Mouse (Mus musculus) erythroblast, adult 5-6 weeks (primary cell): ENCODE measurements around the gene Cradd. TPM values are rescaled to one million over a fixed set of nuclear protein-coding genes. Genes with fewer than 3 reads are reported as not detected.

ENCODE experiments used
- ATAC-seq: replicated peaks from 2 replicates; pipeline ENCODE4 v1.8.0; 2016; ENCODE audit warnings: moderate number of reproducible peaks, mild to moderate bottlenecking, moderate TSS enrichment, inconsistent platforms; ENCODE audit not compliant: poor library complexity, low FRiP score, severe bottlenecking
- total RNA-seq, 2 experiments: library from RNA; stranded (forward) in 1 of 2; stranded (reverse) in 1 of 2; fragments of 150-400 nt in 1 of 2; fragments of 200-764, 138-1000 nt in 1 of 2; gene quantifications; 2 replicates each; pipeline versions ENCODE4 v1.2.3 to v1.2.4; 2015 to 2017; ENCODE audit warnings: low replicate concordance in 2 of 2

Cradd gene
- total RNA-seq, 2 experiments from 2014 or later, result 0.09 to 7.1 TPM

DNA sequence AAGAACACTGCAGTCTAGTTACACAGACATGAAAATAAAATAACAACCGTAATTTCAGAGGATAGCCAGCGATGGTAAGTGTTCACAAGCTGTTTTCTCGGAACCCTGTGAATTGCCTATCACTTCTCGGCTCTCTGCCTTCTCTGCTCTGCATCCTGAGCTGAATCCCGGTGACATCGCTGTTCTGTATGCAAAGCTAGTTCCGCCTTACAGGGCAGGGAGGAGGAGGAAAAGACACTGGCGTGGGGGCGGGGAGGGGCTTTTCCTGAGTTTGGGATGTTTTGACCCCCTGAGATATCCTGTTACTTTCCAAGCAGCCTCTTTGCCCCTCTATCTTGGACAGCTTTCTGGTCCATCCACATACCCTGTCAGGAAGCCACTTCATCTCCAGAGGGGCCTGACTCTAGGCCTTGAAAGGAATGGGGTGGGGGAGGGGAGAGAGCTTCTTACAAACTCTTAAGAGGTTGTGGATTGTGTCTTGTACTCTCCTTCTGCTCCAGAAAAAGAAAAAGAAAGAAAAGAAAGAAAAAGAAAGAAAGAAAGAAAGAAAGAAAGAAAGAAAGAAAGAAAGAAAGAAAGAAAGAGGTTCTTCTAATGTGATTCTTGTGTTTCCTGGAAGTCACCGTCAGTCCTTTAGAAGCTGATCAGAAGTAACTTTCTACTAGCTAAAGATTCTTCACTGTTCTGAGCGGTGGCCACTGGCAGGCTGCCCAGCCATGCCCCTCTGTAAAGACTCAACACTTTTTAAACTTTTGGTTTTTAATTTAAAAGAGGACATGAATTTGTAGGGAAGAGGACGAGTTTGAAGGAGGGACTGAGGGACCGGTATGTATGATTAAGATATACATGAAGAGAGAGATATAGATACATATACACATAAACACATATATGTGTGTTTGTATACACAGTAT lies 14.3 kb downstream of the Cradd start:
- ATAC-seq, result no peak

DNA sequence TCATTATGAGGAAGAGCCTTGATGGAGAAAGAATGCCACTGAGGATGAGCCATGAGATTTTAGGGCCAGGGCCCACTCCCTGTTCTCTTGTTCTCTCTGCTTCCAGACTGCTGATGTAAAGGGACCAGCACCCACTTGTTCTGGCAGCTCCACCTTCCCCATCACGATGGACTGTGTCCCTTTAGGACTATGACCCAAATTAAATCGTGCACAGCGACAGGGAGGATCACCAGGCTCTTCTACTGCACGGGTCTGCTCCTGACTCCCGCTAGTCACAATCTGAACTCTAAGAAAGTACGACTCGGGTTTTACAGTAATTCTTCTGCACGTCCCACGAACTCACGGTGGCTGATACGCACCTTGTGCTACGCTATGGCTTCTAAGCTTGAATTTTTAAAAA lies 14.9 kb downstream of the Cradd start:
- ATAC-seq, result no peak

DNA sequence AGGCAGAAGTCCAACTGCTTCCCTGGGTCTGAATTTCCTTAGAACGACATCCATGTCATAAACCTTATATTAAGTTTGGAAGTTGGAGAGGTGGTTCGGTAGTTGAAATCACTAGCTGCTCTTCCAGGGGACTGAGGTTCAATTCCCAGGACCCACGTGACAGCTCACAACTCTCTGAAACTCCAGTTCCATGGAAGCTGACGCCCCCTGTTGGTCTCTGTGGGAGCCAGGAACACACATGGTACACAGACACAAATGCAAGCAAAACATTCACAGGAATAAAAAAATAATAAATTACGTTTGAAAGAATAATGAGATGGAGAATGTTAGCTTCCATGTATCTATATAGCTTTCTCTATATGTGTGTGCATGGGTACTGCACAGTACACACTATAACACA lies 16.0 kb downstream of the Cradd start:
- ATAC-seq, result no peak

DNA sequence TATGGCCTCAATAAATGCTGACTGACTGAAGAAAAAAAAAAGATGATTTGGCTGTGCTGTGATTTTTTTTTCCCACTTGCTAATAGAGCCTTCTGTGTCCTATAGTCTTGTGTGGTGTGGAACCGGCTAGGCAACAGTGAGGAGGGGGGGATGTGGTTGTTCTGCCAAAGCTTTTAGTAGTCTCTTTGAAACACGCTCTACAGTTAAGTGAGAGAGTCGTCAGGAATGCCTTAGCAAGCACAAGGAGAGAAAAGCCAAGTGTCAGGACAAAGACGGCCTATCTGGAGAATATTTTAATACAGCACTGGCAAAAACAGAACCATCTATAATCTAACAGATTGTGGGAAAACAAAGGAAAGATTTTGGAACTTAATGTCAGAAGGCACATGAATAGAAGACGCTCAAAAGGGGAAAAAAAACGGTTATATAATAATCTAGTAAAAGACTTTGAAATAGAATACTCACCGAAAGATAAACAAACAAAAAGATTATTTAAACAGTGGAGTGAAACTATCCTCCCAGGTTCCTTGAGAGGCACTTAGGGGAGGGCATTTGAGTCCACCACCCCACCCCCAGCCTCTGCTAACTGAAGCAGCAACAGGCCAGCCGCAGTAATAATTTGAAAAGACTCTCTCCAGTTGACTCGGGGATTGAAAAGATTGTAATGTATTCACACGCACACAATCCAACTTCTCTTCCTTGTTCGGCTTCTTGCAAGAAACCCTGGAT lies 16.9 kb downstream of the Cradd start:
- ATAC-seq, result no peak

DNA sequence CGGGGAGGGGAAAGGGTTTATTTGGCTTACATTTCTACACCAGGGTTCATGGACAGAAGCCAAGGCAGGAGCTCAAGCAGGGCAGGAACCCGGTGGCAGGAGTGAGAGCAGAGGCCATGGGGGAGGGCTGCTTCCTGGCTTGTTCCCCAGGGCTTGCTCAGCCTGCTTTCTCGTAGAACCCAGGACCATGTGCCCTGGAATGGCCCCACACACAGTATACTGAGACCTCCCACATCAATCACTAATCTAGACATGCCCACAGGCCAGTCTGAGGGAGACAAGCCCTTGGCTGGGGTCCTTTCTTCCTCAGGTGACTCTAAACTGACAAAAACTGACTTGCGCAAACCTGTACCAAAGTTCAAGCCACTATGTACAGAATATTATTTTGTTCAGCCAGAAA lies 19.7 kb downstream of the Cradd start:
- no peak for ATAC-seq

DNA sequence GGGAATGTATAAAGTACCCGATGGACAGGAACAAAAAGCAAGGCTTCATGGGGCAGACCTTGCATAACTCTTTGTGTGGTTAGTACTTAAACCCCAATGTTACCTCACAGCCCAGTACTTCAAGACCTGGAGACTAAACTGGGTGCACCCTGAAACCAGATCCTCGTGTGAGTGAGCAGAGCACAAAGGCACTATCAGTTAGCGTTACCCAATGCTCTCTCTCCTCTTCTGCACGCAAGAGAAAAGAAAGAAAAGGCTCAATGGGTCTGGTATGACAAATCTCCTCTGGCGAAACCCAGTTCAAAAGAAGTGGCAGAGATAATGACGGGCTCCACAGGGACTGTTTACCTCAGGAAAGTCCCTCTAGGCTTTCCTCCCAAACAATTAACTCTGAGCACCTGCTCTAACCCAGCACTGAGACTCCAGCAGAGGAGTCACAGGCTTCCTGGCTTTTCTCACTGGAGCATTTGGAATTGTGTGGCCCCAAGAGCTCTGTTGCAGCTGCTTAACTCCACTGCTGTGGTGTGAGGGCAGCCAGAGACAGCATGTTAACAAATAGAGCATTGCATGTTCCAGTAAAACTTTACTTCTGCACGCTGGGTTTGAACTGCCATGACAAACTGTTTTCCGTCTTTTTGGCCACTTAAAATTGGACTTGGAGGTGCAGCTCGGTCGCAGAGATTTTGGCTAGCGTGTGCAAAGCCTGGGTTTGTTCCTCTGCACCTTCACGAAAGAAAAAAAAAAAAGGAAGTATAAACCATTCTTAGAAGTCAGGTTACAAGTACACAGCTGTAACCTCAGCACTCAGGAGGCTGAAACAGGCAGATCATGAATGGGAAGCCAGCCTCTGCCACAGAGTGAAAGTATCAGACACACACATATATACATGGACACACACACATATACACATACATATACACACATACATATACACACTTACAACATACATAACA lies 21.4 kb downstream of the Cradd start:
- no peak for ATAC-seq

DNA sequence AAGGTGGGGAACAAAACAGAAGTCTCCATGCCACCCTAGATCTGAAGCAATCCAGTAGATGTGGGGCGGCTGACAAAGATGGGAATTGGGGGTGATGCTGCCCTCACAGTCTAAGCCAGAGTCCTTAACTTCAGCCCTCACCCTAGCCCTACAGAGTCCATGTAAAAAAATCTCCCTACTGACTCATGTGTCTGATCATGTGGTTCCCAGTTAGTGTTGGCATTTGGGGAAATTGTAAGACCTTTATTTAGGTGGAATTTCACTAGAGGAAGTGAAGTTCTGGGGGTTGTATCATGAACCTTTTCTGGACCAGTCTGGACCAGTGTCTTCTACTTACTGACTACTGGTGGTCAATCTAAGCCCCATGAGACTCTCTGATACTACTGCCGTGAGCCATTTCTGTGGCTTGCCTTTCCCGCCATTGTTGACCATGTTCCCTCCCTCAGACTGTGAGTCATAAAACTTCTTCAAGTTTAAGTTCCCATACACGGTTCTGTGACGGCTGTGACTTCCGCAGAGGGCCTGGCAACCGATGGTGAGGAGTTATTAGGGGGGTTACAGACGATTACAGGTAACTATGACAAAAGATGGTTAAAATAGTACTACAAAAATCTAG lies 23.6 kb downstream of the Cradd start:
- no peak for ATAC-seq

DNA sequence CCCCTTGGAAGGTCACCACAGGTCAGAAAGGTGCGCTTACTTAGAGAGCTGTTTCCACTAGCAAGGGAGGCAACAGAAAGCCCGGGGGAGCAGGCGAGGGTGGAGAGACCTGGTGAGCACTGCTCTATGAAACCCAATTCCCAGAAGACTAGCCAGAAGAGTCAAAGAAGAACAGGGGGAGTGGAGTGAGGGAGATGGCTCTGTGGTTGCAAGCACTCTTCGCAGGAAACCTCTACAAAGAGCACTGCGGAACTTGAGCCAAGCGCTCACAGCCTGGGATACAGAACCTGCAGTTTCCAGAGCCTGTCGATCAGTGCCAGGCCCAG lies 24.2 kb downstream of the Cradd start:
- ATAC-seq, result no peak

DNA sequence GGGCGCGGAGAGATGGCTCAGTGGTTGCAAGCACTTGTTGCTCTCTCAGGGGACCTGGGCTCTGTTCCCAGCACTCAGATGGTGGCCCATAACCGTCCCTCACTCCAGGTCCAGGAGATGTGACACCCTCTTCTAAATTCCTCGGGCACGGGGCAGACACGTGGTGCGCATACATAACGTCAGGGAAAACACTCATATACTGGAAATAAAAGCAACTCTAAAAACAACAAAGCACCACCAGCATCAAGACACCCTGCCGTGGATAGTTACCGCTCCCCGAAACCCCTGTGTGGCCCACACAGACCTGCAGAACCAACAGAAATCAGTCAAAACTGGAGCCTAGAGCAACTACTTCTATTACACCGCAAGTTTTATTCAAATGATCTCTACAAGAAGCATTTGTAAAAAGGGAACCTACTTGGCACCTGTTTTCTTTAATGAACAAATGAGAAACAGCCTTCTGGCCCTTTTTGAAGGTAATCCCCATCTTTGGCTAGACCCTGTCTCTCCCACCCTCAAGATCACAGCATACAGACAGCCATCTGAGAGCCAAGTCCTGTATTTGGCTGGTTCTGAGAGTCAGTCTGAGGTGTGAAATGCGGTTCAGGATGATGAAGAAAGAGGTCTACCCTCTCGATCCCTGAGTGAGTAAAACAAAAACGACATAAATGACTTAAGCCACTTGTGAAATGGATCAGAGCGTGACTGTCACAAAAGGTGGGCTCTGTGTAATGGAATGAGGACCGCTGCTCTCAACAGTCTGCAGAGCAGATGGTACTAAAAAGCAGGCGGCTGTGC lies 24.7 kb downstream of the Cradd start:
- no peak for ATAC-seq

DNA sequence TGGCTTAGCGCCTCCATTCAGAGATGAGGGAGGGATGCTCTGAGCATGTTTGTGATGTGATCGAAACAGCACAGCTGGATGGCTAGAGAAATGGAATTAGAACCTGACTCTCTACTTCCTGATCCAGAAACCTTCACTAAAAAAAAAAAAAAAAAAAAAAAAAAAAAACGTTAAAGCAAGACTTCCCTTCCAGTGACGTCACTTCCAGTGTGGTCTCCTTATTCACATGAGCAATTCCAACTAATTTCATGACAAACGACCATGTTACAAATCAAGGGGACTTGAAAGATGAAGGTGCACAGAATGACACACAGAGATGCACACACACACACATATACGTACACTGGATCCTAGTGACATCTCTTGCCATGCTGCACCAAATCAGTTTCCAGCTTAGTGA lies 25.4 kb downstream of the Cradd start:
- no peak for ATAC-seq

DNA sequence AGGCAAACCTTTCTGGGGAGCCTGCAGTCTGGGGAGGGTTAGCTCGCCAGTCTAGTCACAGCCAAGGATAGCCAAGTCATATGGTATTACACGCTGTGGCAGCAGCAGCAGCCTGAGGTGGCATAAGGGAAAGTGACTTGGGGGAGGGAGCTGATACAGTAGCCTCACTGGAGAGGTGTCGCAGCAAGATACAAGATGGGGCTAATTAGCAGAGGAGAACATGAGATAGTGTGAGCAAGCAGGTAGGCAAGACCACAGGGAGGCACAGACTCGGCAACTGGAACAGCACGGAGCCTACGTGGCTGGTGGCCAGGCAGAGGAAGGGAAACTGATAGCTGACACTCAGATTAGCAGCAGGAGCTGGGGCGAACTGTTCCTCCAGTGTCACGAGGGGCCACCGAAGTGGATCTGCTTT lies 26.2 kb downstream of the Cradd start:
- ATAC-seq, result peak; percentile 62

DNA sequence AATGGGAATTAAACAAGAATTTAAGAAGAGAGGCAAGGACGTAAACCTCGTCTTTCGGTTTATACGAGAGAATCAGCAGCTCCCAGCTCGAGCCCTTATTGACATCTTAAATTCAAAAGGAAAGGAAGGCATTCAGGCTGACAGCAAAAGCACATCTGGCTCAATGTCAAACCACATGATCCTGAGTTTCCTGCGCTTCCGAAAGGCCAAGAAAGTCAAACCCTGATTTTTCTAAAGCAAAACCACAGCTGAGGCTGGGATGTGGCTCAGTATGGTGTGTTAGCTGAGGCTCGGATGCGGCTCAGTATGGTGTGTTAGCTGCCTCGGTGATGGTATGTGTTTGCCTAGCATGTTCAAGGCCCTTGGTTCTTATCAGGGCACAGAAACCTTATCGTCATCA lies 26.9 kb downstream of the Cradd start:
- ATAC-seq, result no peak

DNA sequence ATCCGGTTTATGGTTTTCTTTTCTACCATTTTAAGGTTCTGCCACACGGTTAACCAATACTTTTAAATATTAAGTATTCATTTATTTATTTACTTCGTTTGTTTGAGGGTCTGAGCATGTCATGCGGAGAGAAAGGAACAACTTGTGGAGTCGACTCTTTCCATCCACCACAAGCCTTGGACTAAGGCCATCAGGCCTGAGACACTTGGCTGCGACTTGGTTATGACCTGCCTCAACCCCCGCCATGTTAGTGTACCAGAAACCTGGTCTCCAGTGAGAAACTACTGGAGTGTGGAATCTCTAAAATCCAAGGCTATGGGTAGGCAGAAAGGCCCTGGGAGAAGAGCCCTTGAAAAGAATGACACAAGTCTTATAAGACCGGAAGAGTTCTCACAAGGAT lies 30.7 kb downstream of the Cradd start:
- no peak for ATAC-seq

DNA sequence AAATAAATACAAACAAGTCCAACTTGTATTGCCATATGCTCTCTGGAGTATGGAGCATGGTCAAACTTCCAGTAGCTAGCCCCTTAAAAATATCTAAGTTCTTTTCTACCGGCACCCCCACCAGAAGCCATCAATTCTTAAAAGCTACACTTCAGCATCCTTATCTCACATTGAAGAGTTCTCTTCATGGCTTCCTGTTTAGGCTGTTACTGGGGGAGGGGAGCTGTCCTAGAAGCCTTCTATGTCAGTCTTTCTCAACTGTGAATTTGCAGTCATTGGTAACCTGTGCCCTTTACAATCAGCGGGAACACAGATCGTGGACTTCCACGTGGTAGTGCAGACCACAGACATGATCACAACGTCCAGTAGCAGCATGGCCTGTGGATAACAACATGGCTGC lies 31.7 kb downstream of the Cradd start:
- ATAC-seq, result no peak

DNA sequence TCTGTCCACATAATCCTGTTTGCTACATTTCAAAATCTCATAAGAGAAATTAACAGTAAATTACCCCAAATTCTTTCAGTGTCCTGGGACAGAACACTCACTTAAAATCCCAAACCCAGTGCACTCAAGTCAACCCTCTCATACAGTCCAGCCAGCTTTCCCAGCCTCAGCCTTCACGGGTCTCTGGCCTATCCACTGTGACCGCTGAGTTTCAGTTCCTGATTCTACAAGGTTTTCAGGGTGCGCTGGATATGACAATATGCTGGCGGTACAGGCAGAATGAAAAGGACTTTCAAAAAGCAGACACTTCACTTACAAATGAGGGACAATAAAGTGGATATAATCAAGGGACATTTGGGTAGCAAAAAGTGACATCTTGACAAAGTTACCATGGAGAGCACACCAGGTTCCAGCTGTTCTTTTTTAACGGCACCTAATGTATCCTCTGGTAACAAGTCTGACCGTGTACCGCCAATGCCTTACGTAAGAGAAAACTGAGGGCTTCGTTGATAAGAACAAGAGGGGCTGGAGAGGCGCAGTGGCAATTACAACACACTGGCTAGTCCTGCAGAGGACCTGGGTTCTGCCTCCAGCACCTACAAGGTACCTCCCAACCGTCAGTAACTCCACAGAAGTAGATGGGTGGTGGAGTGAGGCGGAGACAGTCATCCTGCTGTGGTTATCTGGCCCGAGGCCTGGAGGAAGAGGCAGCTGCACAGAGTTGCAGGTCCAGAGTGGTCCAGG lies 32.6 kb downstream of the Cradd start:
- ATAC-seq, result peak; percentile 52; the same call in 1 of the 2 replicates

DNA sequence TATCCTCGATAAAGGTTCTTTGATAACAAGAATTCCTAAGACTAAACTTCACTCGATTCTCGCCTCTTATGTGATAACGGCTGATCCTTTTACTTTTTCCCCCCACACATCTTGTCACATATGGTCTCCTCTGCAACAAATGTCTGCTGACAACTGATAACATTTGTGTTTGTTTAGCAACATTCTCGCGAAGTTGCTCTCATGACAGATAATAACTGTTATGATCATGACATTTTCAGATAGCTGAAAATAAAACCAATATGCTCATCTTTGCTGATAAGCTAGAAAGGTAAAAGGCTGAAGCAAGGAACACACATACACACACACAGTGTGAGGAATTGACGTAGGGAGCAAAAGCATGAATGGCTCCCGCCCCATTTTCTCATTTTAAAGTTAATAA lies 34.1 kb downstream of the Cradd start:
- no peak for ATAC-seq

DNA sequence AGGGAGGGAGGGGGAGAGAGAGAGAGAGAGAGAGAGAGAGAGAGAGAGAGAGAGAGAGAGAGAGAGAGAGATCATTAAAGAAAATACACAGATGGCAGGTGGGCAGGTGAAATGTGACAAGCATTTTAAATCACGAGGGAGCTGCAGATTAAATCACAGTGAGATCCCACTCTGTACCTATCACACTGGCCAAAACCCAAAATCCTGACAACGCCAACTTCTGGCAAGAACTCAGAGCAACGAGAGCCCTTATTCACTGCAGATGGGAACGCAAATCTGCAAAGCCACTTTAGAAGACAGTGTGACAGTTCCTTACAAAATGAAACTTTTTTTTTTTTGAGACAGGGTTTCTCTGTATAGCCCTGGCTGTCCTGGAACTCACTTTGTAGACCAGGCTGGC lies 35.7 kb downstream of the Cradd start:
- ATAC-seq, result no peak

DNA sequence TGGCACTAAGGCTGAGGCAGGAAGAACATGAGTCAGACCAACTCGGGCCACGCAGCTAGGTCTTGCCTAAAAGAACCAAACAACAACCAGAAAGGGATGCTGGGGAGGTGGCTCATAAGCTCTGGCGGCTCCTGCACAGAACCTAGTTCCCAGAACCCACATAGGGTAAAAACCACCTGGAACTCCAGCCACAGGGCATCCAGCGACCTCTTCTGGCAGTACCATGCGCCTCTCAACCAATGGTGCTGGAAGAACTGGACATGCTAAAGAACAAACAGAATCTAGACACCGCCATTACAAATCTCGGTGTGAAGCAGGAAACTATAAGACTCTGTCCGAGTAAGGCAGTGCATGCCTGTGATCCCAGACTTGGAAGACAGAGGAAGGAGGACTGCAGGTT lies 36.6 kb downstream of the Cradd start:
- no peak for ATAC-seq
